Mouse (Mus musculus): ENCODE results near the gene Plcb4.

The Plcb4 gene

GRCm38 (mm10) chr2:135811453-135812101, 152.8 kb downstream of the Plcb4 start:
- no peak for DNase-seq

DNA sequence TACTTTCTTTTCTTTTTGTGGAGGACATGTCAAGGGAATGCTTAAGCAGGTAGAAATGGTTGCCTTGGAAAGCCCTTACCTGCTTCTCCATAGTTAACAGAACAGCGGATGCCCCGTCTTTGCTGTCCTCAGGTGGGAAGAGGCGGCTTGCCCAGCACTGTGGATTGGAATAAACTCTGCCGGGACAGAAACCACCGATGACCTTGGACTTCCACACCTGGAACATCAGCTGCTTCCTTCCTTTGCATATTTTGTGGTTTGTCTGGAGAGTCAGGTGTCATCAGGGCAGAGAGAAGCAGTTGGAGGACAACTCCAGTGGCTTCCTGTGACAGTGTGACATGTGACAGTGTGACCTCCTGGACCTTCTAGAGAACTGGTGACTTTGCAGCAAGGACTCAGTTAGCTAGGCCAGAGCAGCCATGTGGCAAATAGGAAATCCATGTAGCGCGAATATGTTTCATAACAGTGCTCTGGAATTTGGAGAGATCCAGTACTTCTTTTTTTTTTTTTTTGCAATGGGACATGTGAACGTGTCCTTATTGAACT, 154.0 kb downstream of the Plcb4 start:
- no peak for DNase-seq

- DNase-seq: no peak
Observed at GRCm38 (mm10) chr2:135820691-135821090, 161.9 kb downstream of the Plcb4 start.

- DNase-seq: no peak
Observed at GRCm38 (mm10) chr2:135823690-135824089, 164.9 kb downstream of the Plcb4 start.

DNA sequence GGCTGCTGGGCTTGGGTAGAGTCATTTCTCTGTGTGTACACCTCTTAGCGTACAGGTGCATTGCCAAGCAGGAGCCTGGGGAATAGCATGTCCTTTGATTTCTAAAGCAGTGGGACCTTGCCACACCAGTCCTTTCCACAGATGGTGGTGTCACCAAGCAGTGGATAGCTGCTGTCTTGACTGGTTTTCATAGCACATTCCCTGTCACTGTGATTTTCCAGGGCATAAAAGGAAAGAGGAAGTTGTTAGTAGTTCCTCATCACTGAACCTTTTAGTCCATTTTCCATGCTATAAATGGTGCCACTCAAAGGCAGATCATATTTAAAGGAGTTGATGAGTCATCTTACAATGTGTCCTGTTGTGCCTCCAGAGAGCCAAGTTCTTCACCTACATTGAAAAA, 165.9 kb downstream of the Plcb4 start:
- DNase-seq: no peak

DNA sequence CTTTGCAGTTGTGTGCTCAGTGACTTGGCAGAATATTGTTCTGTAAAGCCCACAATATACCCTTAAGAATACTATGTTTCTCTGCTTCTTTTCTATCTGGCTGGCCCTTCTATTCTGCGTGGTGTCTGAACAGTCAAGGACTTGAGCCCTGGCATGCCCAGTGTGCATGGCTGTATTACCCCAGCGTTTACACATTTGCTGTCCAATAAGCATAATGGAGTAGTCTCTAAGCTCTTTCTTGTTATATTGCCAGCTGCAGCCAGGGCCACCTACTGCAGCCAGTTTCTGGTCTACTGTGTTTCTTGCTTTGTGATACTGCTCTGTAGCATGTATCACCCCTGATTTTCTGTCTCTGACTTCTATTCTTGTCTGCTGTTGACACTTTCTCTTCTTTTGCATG, 166.8 kb downstream of the Plcb4 start:
- no peak for DNase-seq

GRCm38 (mm10) chr2:135826616-135827360, 168.0 kb downstream of the Plcb4 start:
- DNase-seq: no peak

- DNase-seq: no peak
Observed at GRCm38 (mm10) chr2:135828446-135828845, 169.6 kb downstream of the Plcb4 start.

GRCm38 (mm10) chr2:135833743-135834142, 174.9 kb downstream of the Plcb4 start:
- no peak for DNase-seq

GRCm38 (mm10) chr2:135834435-135834834, 175.6 kb downstream of the Plcb4 start:
- DNase-seq: no peak

- no peak for DNase-seq
Observed at GRCm38 (mm10) chr2:135835911-135836310, 177.1 kb downstream of the Plcb4 start.

GRCm38 (mm10) chr2:135836426-135836825, 177.6 kb downstream of the Plcb4 start:
- DNase-seq: no peak

GRCm38 (mm10) chr2:135837730-135838129, 178.9 kb downstream of the Plcb4 start:
- DNase-seq: no peak

DNA sequence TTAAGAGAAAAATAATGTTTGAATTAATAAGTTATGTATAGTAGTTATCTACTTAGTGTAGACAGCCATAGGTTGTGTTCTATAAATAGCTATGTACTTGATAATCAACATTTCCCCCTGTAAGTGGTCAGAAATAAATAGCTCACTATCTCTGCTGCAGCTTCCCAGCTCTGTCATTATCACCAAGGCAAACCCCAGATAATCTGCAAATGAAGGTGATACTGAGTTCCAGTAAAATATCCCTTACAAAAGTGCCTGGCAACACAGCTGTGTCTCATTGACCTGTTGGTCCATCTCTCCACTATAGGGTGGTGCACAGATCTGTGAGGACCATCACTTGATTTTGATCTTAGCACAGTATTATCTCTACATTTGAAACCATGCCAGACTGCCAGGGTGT, 179.3 kb downstream of the Plcb4 start:
- no peak for DNase-seq

GRCm38 (mm10) chr2:135838651-135839286, 180.0 kb downstream of the Plcb4 start:
- no peak for DNase-seq

GRCm38 (mm10) chr2:135843721-135844120, 184.9 kb downstream of the Plcb4 start:
- no peak for DNase-seq

- DNase-seq: no peak
Observed at GRCm38 (mm10) chr2:135846903-135847302, 188.1 kb downstream of the Plcb4 start.

GRCm38 (mm10) chr2:135847738-135848137, 188.9 kb downstream of the Plcb4 start:
- DNase-seq: no peak

GRCm38 (mm10) chr2:135848169-135848568, 189.4 kb downstream of the Plcb4 start:
- DNase-seq: no peak

- no peak for DNase-seq
Observed at GRCm38 (mm10) chr2:135851964-135852363, 193.2 kb downstream of the Plcb4 start.

DNA sequence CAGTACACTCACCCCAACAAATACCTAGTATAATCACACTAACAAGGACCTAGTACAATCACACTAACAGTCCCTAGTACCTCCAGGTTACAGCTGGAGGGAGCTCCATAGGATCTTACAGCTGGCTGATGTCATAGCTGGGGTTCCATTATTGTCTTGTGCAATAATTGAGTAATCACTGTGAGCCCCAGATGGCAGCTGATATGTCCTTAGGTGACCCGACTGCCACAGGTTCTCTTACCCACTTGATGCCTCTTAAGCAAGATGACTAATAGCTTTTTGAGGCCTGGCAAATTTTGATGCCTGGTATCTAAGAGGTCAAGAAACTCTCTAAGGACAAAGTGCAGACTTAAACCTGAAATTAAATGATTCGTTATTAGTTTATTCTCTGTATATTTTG, 194.3 kb downstream of the Plcb4 start:
- no peak for DNase-seq

- DNase-seq: no peak
Observed at GRCm38 (mm10) chr2:135854059-135854458, 195.2 kb downstream of the Plcb4 start.

- DNase-seq: no peak
Observed at GRCm38 (mm10) chr2:135855890-135856490, 197.2 kb downstream of the Plcb4 start.

Data from right cerebral cortex, postnatal 14 days (tissue).